Mouse (Mus musculus): ENCODE results near the gene Ifi206. TPM values are rescaled to one million over a fixed set of nuclear protein-coding genes. Genes with fewer than 3 reads are reported as not detected.

Gene Ifi206
- total and polyA plus RNA-seq, 3 experiments: 0.45 to 0.84 (median 0.82) TPM

DNA sequence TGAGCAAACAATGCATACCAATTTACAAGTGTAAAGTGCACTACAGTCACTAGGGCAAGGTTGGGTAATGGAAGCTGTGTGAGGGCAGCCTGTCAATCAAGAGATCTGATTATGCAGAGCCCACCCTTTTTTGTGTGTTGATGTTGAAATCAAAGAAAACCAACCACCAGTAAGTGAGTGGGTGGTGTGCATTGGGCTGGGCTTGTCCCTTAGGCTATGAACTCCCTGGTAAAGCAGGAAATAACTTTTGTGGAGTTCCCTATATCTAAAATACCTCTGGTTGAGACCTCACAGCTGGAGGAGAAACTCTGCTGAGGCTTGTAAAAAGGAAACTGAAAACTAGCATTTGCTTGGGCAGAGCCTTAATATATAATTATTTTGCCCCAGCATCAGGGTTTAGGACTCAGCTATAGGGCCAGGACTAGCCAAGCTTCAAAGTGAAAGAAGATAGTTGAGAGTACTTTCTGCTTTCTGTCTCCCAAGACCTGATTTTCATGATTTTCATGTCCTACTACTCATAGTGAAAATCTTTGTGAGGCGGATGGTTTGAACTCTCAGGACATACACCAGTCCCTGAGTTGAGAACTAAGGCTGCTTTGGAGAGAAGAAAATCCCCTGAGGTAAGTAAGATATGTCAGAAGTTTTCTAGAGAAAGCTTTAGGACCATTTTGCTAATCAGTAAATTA lies 71.8 kb downstream of the Ifi206 start:
- peak; percentile 2 for DNase-seq

GRCm38 (mm10) chr1:173418516-173418915 lies 72.3 kb downstream of the Ifi206 start:
- DNase-seq: no peak

Small RNA genes lying within 50 kb of the gene (microRNA-seq; reads per million reads assigned to microRNA genes)
- gene Gm44481: 0 reads per million in 2 experiments

Other genes starting within 250 kb of the Ifi206 start
- gene Olfr418, start 225.0 kb downstream of the Ifi206 start, total RNA-seq (2021): not detected
- gene Olfr418, start 225.0 kb downstream of the Ifi206 start, polyA plus RNA-seq (2012; rRNA removed): not detected in 2 replicates
- gene Mptx2, start 213.3 kb downstream of the Ifi206 start, total RNA-seq (2021): not detected
- gene Mptx2, start 213.3 kb downstream of the Ifi206 start, polyA plus RNA-seq (2012; rRNA removed): not detected in 2 replicates
- 1 to 10 TPM; 1.1 to 2.0 TPM for gene Ackr1, start 157.3 kb downstream of the Ifi206 start, total RNA-seq (2021)
- gene Ackr1, start 157.3 kb downstream of the Ifi206 start, polyA plus RNA-seq (2012; rRNA removed): 2.1 and 4.5 TPM in 2 replicates
- under 1 TPM; 0.55 to 0.78 TPM for gene Aim2, start 140.2 kb downstream of the Ifi206 start, total RNA-seq (2021)
- 0.15 and 0.20 TPM in 2 replicates for gene Aim2, start 140.2 kb downstream of the Ifi206 start, polyA plus RNA-seq (2012; rRNA removed)
- gene Cadm3, start 123.3 kb downstream of the Ifi206 start, total RNA-seq (2021): 1 to 10 TPM; 3.9 to 6.1 TPM
- 6.8 and 9.3 TPM in 2 replicates for gene Cadm3, start 123.3 kb downstream of the Ifi206 start, polyA plus RNA-seq (2012; rRNA removed)
- under 1 TPM in 1 of 2 experiments, not detected in 1; 0.09 TPM for gene Ifi214, start 44.9 kb upstream of the Ifi206 start, total RNA-seq (2021)
- gene Ifi214, start 44.9 kb upstream of the Ifi206 start, polyA plus RNA-seq (2012; rRNA removed): 0.06 TPM in 1 of 2 replicates, not detected in the other
- gene Ifi213, start 108.2 kb upstream of the Ifi206 start, total RNA-seq (2021): 1 to 10 TPM in 1 of 2 experiments, under 1 TPM in 1; 0.52 to 1.8 TPM
- gene Ifi213, start 108.2 kb upstream of the Ifi206 start, polyA plus RNA-seq (2012; rRNA removed): 1.3 and 1.5 TPM in 2 replicates
- gene Ifi209, start 139.9 kb upstream of the Ifi206 start, total RNA-seq (2021): 1 to 10 TPM in 1 of 2 experiments, under 1 TPM in 1; 0.93 to 1.3 TPM
- not detected in 2 replicates for gene Ifi209, start 139.9 kb upstream of the Ifi206 start, polyA plus RNA-seq (2012; rRNA removed)
- gene Ifi208, start 182.6 kb upstream of the Ifi206 start, total RNA-seq (2021): 1 to 10 TPM; 1.1 to 1.7 TPM
- 0.84 and 0.91 TPM in 2 replicates for gene Ifi208, start 182.6 kb upstream of the Ifi206 start, polyA plus RNA-seq (2012; rRNA removed)

All from adrenal gland, adult 2 months (tissue).